Mouse (Mus musculus) liver, embryonic 14.5 days (tissue): ENCODE measurements around the gene Chpf2. TPM values are rescaled to one million over a fixed set of nuclear protein-coding genes. Genes with fewer than 3 reads are reported as not detected.

ENCODE experiments used
- ATAC-seq: fragments of 200-750 bp; cut with Nextera tagmentation; 2 replicates; pipeline ENCODE4 v1.8.0; 2017; ENCODE audit warnings: moderate number of reproducible peaks, mild to moderate bottlenecking, moderate library complexity; ENCODE audit not compliant: insufficient read depth
- DNase-seq, 3 experiments: peaks; one replicate each; pipeline ENCODE4 v3.0.0-alpha.2; 2012 to 2013; ENCODE audit warnings: low read depth in 3 of 3, low spot score in 3 of 3
- H3K27ac ChIP-seq: fragments of 300-500 bp; sonication (generic); 2 replicates; pipeline ENCODE4 v1.5.1; 2014; ENCODE audit warnings: moderate library complexity, mild to moderate bottlenecking, control low read depth, inconsistent platforms
- H3K27me3 ChIP-seq: fragments of 300-500 bp; sonication (generic); 2 replicates; pipeline ENCODE4 v1.6.1; 2014; ENCODE audit warnings: mild to moderate bottlenecking, low read length, moderate library complexity; ENCODE audit not compliant: control insufficient read depth, insufficient read depth
- H3K36me3 ChIP-seq: fragments of 300-500 bp; sonication (generic); replicated peaks from 2 replicates; pipeline ENCODE4 v1.6.1; 2014; ENCODE audit warnings: low read depth; ENCODE audit not compliant: control insufficient read depth, insufficient read depth
- H3K4me1 ChIP-seq, 2 experiments: fragments of 200-500 bp in 1 of 2; fragments of 300-500 bp in 1 of 2; sonication (generic) in 1 of 2; replicated peaks; 2 replicates each; pipeline ENCODE4 v1.6.1; 2012 to 2014; ENCODE audit warnings: antibody characterized with exemption in 1 of 2, inconsistent platforms in 1 of 2, low read length in 1 of 2; ENCODE audit not compliant: control insufficient read depth in 2 of 2, insufficient read depth in 2 of 2
- H3K4me2 ChIP-seq: fragments of 300-500 bp; sonication (generic); 2 replicates; pipeline ENCODE4 v1.6.1; 2014; ENCODE audit warnings: low read depth, mild to moderate bottlenecking, control low read depth, moderate library complexity
- H3K4me3 ChIP-seq, 2 experiments: fragments of 200-500 bp in 1 of 2; fragments of 300-500 bp in 1 of 2; sonication (generic) in 1 of 2; 2 replicates each; pipeline ENCODE4 v1.5.1; 2012 to 2014; ENCODE audit warnings: low read depth in 2 of 2, low read length in 2 of 2, mild to moderate bottlenecking in 2 of 2, control low read depth in 1 of 2, inconsistent platforms in 1 of 2, moderate library complexity in 1 of 2; ENCODE audit not compliant: insufficient read depth in 1 of 2
- H3K9ac ChIP-seq: fragments of 300-500 bp; sonication (generic); replicated peaks from 2 replicates; pipeline ENCODE4 v1.6.1; 2014; ENCODE audit warnings: mild to moderate bottlenecking, control low read depth, moderate library complexity
- H3K9me3 ChIP-seq: fragments of 300-500 bp; sonication (generic); 2 replicates; pipeline ENCODE4 v1.6.1; 2016; ENCODE audit warnings: low read length, mixed read lengths; ENCODE audit not compliant: control insufficient read depth
- CTCF ChIP-seq: IDR thresholded peaks from 2 replicates; pipeline ENCODE4 v1.5.1; 2016; ENCODE audit warnings: antibody characterized with exemption, low read depth, control low read depth
- EP300 ChIP-seq: IDR thresholded peaks from 2 replicates; pipeline ENCODE4 v1.6.1; 2016; ENCODE audit warnings: antibody characterized with exemption, low read depth
- WGBS: fragments of 180-500 bp; shearing (Covaris S2); extraction: QIAGEN DNeasy Blood & Tissue Kit; methylation state at CpG from one replicate; pipeline ENCODE4 v1.1.7; 2014; ENCODE audit not compliant: insufficient replicate concordance; 5-methylcytosine and 5-hydroxymethylcytosine counted together
- microRNA counts: library from miRNA; unstranded; fragments of <30 nt; microRNA quantifications from one replicate; lab custom pipeline; 2016
- microRNA-seq: library from miRNA; unstranded; fragments of <30 nt; microRNA quantifications from one replicate; pipeline ENCODE4, GENCODE M21; 2016
- polyA plus RNA-seq, 2 experiments: library from polyadenylated mRNA; depleted of rRNA in 1 of 2; stranded (reverse) in 1 of 2; unstranded in 1 of 2; fragments of >200 nt; fragmentation: Nextera tagmentation in 1 of 2; extraction: Ambion mirVana in 1 of 2; gene quantifications; 2 replicates each; pipeline versions ENCODE4 v1.2.1 to v1.2.3; 2012 to 2014

Gene Chpf2
- polyA plus RNA-seq, 2 experiments = 5.6 to 5.9 TPM

DNA sequence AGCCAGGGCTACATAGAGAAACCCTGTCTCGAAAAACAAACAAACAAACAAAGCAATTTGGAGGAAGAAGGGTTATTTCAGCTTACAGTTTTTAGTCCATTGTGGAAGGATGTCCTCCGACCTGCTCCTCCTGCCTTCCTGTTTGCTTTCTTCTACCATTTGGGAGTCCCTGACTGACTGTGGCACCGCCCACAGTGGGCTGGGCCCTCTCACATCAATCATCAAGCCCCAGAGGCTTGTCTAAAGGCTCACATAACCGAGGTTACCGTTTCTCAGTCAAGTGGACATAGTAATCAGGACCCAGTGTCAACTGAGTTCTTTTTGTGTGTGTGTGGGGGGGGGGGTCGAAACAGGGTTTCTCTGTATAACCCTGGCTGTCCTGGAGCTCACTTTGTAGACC, 51.6 kb downstream of the Chpf2 start:
- Histone ChIP-seq H3K4me1 (no peaks in the 10 kb centered on the region), H3K27ac (no peak overlapping the region), H3K9me3 (no peaks in the 10 kb centered on the region), H3K4me3 (no peak overlapping the region), H3K4me2 (no peak overlapping the region), H3K36me3 (no peaks in the 10 kb centered on the region), H3K9ac (no peak overlapping the region), H3K27me3 (no peaks in the 10 kb centered on the region)
- ATAC-seq (no peak), DNase-seq (no peak)
- WGBS = 28% methylated on average over 6 of the region's 6 CpGs
- no peak for TF ChIP-seq CTCF
- no peak for TF ChIP-seq EP300

DNA sequence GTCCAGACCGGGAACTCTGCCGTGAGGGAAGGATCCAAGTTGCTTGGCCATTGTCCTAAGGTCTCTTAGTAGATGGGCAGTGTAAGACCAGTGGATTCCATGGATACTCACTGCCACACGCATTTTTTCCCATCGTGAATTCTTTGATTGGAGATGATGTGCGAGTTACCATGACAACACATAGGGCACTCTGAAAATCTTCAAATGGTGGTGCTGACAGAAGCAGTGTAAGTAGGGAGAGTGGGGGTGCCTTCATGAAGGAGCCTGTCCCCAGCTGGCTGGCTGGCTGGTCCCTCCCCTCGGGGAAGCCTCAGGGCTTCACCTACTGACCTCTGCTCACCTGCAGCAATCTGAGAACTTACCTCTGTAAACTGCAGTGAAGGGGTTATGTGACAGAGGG, 52.5 kb downstream of the Chpf2 start:
- DNase-seq = no peak
- H3K27me3 ChIP-seq = no peaks in the 10 kb centered on the region
- ATAC-seq = no peak
- no peak overlapping the region for H3K4me2 ChIP-seq
- H3K4me1 ChIP-seq = no peaks in the 10 kb centered on the region
- TF ChIP-seq CTCF = no peak
- no peak for TF ChIP-seq EP300
- no peak overlapping the region for H3K27ac ChIP-seq
- 60% methylated on average over 6 of the region's 6 CpGs for WGBS
- no peak overlapping the region for H3K4me3 ChIP-seq
- no peaks in the 10 kb centered on the region for H3K36me3 ChIP-seq
- no peak overlapping the region for H3K9ac ChIP-seq
- H3K9me3 ChIP-seq = no peaks in the 10 kb centered on the region

MicroRNAs within 50 kb of the gene (microRNA counts, 519-probe panel; counts per million panel counts)
- microRNA mmu-miR-671-3p (lab: Ali Mortazavi, UCI) (69.9 counts per million), microRNA mmu-miR-671-5p (lab: Ali Mortazavi, UCI) (69.9 counts per million)

Small RNA genes within 50 kb of the gene (microRNA-seq; reads per million reads assigned to microRNA genes)
- gene Mir671 = 584 reads per million, percentile 68 among the genes with 10 or more reads in this experiment

Other genes starting within 250 kb of the Chpf2 start
- 0.44 and 0.93 TPM in 2 replicates for gene Kcnh2, start 235.1 kb upstream of the Chpf2 start, polyA plus RNA-seq (2012; rRNA removed)
- 0.05 and 0.28 TPM in 2 replicates for gene Kcnh2, start 235.1 kb upstream of the Chpf2 start, polyA plus RNA-seq (2014; fragmentation: Nextera tagmentation; extraction: Ambion mirVana)
- 1.3 and 1.4 TPM in 2 replicates for gene Nos3, start 221.9 kb upstream of the Chpf2 start, polyA plus RNA-seq (2012; rRNA removed)
- 1.5 TPM in 2 replicates for gene Nos3, start 221.9 kb upstream of the Chpf2 start, polyA plus RNA-seq (2014; fragmentation: Nextera tagmentation; extraction: Ambion mirVana)
- gene Atg9b, start 194.6 kb upstream of the Chpf2 start, polyA plus RNA-seq (2012; rRNA removed) = 0.42 and 0.57 TPM in 2 replicates
- 0.14 and 0.35 TPM in 2 replicates for gene Atg9b, start 194.6 kb upstream of the Chpf2 start, polyA plus RNA-seq (2014; fragmentation: Nextera tagmentation; extraction: Ambion mirVana)
- gene Abcb8, start 193.1 kb upstream of the Chpf2 start, polyA plus RNA-seq (2012; rRNA removed) = 16.9 and 20.4 TPM in 2 replicates
- gene Abcb8, start 193.1 kb upstream of the Chpf2 start, polyA plus RNA-seq (2014; fragmentation: Nextera tagmentation; extraction: Ambion mirVana) = 18.0 and 19.5 TPM in 2 replicates
- gene Asic3, start 173.3 kb upstream of the Chpf2 start, polyA plus RNA-seq (2012; rRNA removed) = not detected in 2 replicates
- not detected in 2 replicates for gene Asic3, start 173.3 kb upstream of the Chpf2 start, polyA plus RNA-seq (2014; fragmentation: Nextera tagmentation; extraction: Ambion mirVana)
- 9.9 and 10.3 TPM in 2 replicates for gene Cdk5, start 163.2 kb upstream of the Chpf2 start, polyA plus RNA-seq (2012; rRNA removed)
- 8.2 and 8.9 TPM in 2 replicates for gene Cdk5, start 163.2 kb upstream of the Chpf2 start, polyA plus RNA-seq (2014; fragmentation: Nextera tagmentation; extraction: Ambion mirVana)
- 11.6 and 12.9 TPM in 2 replicates for gene Slc4a2, start 162.9 kb upstream of the Chpf2 start, polyA plus RNA-seq (2012; rRNA removed)
- 5.6 and 6.0 TPM in 2 replicates for gene Slc4a2, start 162.9 kb upstream of the Chpf2 start, polyA plus RNA-seq (2014; fragmentation: Nextera tagmentation; extraction: Ambion mirVana)
- 59.9 and 82.4 TPM in 2 replicates for gene Fastk, start 141.5 kb upstream of the Chpf2 start, polyA plus RNA-seq (2012; rRNA removed)
- gene Fastk, start 141.5 kb upstream of the Chpf2 start, polyA plus RNA-seq (2014; fragmentation: Nextera tagmentation; extraction: Ambion mirVana) = 40.8 and 47.2 TPM in 2 replicates
- 5.3 and 7.6 TPM in 2 replicates for gene Tmub1, start 138.9 kb upstream of the Chpf2 start, polyA plus RNA-seq (2012; rRNA removed)
- 4.0 and 6.5 TPM in 2 replicates for gene Tmub1, start 138.9 kb upstream of the Chpf2 start, polyA plus RNA-seq (2014; fragmentation: Nextera tagmentation; extraction: Ambion mirVana)
- 16.9 and 17.8 TPM in 2 replicates for gene Agap3, start 134.6 kb upstream of the Chpf2 start, polyA plus RNA-seq (2012; rRNA removed)
- 6.6 and 10.1 TPM in 2 replicates for gene Agap3, start 134.6 kb upstream of the Chpf2 start, polyA plus RNA-seq (2014; fragmentation: Nextera tagmentation; extraction: Ambion mirVana)
- not detected in 2 replicates for gene Gbx1, start 59.5 kb upstream of the Chpf2 start, polyA plus RNA-seq (2012; rRNA removed)
- gene Gbx1, start 59.5 kb upstream of the Chpf2 start, polyA plus RNA-seq (2014; fragmentation: Nextera tagmentation; extraction: Ambion mirVana) = not detected in 2 replicates
- 0.08 and 0.13 TPM in 2 replicates for gene Asb10, start 45.8 kb upstream of the Chpf2 start, polyA plus RNA-seq (2012; rRNA removed)
- gene Asb10, start 45.8 kb upstream of the Chpf2 start, polyA plus RNA-seq (2014; fragmentation: Nextera tagmentation; extraction: Ambion mirVana) = not detected in 2 replicates
- gene 4931409K22Rik, start 29.9 kb upstream of the Chpf2 start, polyA plus RNA-seq (2012; rRNA removed) = 0.03 TPM in 1 of 2 replicates, not detected in the other
- not detected in 2 replicates for gene 4931409K22Rik, start 29.9 kb upstream of the Chpf2 start, polyA plus RNA-seq (2014; fragmentation: Nextera tagmentation; extraction: Ambion mirVana)
- gene Abcf2, start 9.3 kb upstream of the Chpf2 start, polyA plus RNA-seq (2012; rRNA removed) = 29.2 and 33.6 TPM in 2 replicates
- gene Abcf2, start 9.3 kb upstream of the Chpf2 start, polyA plus RNA-seq (2014; fragmentation: Nextera tagmentation; extraction: Ambion mirVana) = 50.9 and 53.5 TPM in 2 replicates
- 1.1 and 1.5 TPM in 2 replicates for gene Smarcd3, start 37.7 kb downstream of the Chpf2 start, polyA plus RNA-seq (2012; rRNA removed)
- 0.95 and 1.0 TPM in 2 replicates for gene Smarcd3, start 37.7 kb downstream of the Chpf2 start, polyA plus RNA-seq (2014; fragmentation: Nextera tagmentation; extraction: Ambion mirVana)
- 6.7 and 10.8 TPM in 2 replicates for gene Nub1, start 98.8 kb downstream of the Chpf2 start, polyA plus RNA-seq (2012; rRNA removed)
- gene Nub1, start 98.8 kb downstream of the Chpf2 start, polyA plus RNA-seq (2014; fragmentation: Nextera tagmentation; extraction: Ambion mirVana) = 10.5 and 11.9 TPM in 2 replicates
- gene Wdr86, start 144.0 kb downstream of the Chpf2 start, polyA plus RNA-seq (2012; rRNA removed) = 1.4 TPM in 2 replicates
- gene Wdr86, start 144.0 kb downstream of the Chpf2 start, polyA plus RNA-seq (2014; fragmentation: Nextera tagmentation; extraction: Ambion mirVana) = 1.1 and 1.5 TPM in 2 replicates
- 0.06 TPM in 1 of 2 replicates, not detected in the other for gene Crygn, start 171.3 kb downstream of the Chpf2 start, polyA plus RNA-seq (2012; rRNA removed)
- gene Crygn, start 171.3 kb downstream of the Chpf2 start, polyA plus RNA-seq (2014; fragmentation: Nextera tagmentation; extraction: Ambion mirVana) = 1.2 TPM in 1 of 2 replicates, not detected in the other